Mouse (Mus musculus) spleen, postnatal 10 days (tissue): ENCODE data around the gene D030056L22Rik.

ENCODE experiments used
- DNase-seq, 2 experiments: peaks; one replicate each; pipeline ENCODE4 v3.0.0; 2021 to 2022; ENCODE audit warnings: low spot score in 2 of 2

D030056L22Rik gene

DNA sequence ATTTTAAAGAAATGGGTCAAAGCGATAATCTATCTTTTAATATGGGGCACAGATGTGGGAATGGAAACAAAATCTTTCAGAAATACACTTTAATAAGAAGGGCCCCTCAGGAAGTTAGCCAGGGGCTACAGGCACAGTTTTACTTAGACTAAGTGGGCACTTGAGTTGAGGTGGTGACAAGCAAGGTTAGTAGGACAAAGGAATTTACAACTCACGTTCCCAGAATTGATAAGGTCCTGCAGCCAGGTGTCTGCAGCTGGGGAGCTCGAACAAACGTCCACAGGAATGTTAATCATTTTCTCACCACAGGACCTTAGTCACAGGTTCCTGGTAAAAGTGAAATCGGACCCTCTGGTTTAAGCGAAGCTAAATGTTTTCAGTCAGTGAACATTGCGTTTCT is 18.1 kb downstream of the D030056L22Rik start:
- no peak for DNase-seq

DNA sequence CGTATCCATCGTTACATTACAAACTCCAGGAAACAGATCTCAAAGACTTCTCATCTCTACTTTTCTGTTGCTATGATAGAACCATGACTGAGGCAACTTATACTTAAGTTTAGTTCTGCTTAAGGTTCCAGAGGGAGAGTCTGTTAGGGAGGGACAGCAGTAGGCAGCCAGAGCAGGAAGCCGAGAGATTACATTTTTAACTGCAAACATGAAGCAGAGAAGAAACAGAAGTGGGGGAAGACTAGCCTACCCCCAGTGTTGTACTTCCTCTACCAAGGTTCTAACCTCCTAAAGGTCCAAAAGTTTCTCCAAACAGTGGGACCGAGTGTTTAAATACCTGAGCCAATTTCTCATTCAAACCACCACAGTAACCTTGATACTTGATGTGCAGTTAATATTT is 22.9 kb downstream of the D030056L22Rik start:
- no peak for DNase-seq

DNA sequence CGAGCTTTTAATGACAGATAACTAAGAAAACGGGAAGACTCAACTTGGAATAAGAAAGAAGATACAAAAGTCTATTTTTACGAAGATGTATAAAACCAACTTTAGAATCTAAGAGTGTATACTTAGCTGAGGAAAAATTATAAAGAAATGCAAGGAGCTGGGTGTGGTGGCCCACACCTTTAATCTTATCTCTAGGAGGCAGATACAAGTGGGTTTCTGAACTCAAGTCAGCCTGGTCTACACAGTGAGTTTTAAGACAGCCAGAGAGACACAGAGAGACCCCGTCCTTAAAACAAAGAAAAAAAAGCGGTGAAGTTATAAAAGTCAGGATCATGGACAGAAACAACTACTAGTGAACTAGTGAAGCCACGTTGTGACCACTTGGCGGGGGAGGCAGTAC is 26.2 kb downstream of the D030056L22Rik start:
- DNase-seq = no peak

DNA sequence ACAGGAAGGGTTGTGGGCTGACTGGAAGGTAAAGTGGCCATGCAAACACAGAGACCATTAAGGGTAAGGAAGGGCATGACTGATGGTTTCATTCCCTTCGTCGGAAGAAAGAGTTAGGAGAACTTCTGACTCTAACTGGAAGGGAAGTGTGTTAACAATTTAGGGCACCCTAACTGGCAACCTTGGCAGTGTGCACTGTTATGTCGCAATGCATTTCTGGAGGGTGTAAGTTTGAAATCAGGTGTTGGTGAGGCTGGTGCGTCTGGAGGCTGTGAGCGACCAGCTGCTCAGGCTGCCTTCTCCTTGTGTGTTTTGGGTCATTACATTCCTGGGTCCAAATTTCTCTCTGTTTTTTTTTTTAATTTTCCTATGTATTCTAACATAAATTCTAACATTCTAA is 31.0 kb downstream of the D030056L22Rik start:
- no peak for DNase-seq

DNA sequence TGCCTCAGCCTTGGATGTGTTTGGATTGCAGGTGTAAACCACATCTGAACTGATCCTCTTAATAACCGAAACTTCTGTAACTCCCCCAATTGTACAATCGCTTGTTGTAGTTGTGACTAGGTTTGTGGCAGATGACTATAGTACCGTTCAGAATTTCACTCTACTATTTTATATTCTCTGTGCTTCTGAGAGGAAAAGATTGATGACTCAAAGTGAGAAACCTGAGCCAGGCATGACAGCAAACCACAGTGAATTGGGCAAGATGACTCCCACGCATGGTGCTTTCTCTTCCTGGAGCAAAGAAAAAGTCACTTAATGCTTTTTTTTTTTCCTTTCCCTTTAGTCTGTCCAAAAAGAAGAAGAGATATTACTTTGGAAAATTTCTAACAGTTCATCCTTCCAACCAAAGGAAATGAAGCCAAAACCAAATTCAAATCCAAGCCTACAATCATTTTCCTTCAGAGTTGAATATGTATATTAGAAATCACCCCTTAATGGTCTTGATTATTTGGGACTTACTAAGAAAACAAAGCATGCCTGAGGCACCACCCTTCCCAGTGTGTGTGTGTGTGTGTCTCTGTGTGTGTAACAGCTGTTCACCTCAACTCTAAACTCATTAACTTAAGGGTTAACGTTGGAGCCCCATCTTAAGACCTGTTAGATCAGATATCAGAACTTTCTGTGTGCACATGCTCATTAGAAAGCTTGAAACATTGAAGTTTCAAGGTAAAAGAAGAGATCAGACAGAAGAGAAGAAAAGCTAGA is 33.8 kb downstream of the D030056L22Rik start:
- DNase-seq = no peak

DNA sequence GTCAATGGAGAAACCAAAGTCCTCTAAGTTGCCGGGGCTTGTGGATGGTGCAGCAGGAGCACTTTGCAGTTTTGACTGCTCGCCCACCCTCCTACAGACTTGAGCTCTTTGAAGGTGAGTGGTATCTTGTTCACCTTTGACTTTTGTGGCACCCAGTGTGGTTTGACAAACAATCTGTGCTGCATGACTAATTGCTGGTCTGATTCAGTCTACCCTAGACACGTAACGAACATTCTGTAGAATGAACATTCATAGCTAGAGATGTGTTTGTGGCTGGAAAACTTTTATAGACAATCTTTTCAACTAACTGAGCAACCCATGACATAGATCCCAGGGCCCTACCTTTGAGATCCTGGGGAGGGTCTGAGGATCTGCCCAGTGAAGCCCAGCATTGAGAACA is 34.4 kb downstream of the D030056L22Rik start:
- DNase-seq = no peak

DNA sequence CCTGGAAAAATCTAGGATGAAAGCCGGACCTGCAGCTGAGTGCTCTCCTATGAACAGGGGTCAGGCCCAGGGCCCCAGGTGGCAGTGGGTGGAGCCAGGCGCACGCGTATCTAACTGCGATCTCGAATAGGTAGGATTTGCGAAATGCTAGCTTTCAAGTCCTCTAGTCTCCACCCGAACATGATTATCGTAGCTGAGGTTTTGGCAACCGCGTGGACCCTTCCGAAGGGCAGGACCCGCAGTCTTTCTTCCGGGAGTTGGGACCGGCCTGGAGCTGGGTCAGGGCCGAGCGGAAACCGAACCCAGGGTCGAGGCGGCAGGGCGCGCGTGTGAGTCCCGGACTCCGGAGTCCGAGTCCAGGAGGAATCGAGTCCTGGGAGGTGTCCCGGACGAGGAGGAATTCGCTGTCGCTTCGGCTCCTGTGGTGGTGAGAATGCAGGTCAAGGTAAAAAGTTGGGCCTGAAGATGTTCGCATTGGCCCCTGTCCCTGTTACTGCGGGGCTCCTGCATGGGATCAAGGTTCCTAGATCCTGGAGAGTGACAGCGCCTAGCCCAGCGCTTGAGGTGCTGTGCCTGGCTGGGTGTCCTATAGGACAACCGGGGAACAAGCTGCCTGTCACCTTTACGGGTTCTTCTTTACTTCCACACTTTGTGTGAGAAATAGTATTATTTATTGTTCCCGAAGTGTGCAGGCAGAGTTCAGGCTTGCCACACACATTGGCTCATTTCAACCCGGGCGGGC is 36.8 kb downstream of the D030056L22Rik start, which contains the start of gene Trpm6:
Gene Trpm6 (plus strand): TSS at position 386 of the 742 bp plus-strand sequence.
- no peak for DNase-seq

DNA sequence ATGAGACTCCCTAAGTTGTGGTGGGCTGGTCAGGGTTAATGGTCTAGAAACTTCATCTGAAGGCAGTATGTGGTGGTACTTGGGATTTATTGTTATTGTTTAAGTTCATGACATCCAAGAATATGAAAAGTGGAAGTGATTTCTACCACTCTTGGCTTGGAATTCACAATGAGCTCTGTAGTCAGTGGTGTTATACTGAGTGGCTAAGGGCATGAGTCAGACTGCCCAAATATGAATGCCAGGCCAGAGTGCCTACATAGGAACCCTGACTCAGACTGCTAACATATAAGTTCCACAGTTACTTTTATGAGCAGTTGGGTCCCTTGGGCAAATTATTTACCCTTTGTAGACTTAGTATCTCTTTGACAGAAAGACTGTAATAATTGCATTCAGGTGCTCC is 44.2 kb downstream of the D030056L22Rik start:
- no peak for DNase-seq

DNA sequence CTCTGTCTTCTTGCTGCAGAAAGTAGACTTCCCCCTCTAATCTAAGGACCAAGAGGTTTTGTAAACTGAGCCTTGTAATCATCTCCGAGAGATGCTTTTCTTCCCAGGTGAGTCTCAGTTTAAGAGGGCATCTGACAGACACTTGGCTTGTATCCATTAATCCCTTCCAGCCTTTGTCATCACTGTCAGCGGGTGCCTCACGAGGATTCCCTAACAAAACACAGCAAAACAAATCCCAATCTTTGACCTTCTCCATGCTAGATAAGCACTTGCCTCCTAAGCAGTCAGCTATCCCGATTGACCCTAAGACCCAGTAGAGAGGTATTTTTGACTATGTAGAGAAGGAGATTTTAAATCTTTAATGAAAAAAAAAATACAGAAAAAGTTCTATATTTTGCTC is 44.7 kb downstream of the D030056L22Rik start:
- no peak for DNase-seq

DNA sequence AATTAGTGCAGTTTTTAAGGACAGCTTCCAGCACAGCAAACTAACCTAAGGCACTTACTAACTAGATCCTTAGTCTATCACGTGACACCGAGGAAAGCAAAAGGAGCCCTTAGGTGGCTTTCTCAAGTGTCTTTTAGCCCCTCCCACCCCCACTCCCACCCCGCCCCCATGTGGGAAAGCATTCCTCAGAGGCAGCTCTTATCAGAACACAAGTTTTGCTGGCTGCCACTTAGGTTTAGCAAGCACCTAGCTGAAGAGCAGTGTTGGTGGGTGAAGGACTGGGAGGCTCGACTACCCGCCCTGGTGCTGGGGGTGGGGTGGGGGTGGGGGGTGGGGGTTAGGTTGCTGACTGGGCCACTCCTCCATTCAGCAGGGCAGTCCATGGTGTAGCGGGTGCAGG is 45.3 kb downstream of the D030056L22Rik start:
- no peak for DNase-seq

DNA sequence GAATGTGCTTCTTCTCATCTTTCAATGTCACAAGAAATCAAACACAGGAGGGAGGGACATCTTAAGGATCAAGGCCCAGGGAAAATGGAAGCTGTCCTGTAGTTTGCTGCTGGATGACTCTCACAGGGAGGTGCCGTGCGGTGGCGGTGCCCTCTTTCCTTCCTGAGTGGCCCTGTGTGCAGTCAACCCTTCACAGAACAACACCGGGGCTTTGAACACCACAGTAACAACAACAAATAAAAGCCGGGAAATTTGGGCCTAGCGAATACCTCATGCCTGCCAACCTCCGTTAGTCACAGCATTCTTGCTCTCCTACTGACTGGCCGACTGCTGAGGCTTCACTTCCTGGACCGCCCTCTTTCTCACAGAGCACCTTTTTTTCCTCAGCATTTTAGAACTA is 45.9 kb downstream of the D030056L22Rik start:
- no peak for DNase-seq

DNA sequence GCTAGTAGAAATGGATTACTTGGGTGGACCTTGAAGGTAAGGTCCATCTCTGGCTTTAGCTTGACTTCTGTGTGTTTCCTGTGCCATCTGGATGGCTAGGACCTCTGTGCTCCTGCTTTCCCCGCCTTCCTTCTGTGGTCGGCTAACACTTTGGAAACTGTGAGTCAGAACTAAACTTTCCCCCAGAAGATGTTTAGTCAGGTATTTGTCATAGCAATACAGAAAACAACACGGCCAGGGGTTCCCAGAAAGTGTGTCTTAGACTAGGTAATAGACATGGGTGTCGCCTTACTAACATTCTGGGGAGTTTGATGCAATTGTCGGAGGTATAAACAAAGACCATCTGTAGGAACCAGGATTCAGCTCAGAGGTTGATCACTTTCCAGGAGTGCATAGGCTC is 53.4 kb downstream of the D030056L22Rik start:
- no peak for DNase-seq
